Mouse (Mus musculus) frontal cortex, postnatal 14 days (tissue): ENCODE data around the gene Ltc4s.

Source experiments
- DNase-seq, 2 experiments: peaks; one replicate each; pipeline ENCODE4 v3.0.0; 2022; ENCODE audit warnings: low spot score in 2 of 2

The Ltc4s gene

GRCm38 (mm10) chr11:50201590-50201989, 36.8 kb downstream of the Ltc4s start:
- no peak for DNase-seq

- no peak for DNase-seq
Observed at GRCm38 (mm10) chr11:50200613-50201012, 37.8 kb downstream of the Ltc4s start.

DNA sequence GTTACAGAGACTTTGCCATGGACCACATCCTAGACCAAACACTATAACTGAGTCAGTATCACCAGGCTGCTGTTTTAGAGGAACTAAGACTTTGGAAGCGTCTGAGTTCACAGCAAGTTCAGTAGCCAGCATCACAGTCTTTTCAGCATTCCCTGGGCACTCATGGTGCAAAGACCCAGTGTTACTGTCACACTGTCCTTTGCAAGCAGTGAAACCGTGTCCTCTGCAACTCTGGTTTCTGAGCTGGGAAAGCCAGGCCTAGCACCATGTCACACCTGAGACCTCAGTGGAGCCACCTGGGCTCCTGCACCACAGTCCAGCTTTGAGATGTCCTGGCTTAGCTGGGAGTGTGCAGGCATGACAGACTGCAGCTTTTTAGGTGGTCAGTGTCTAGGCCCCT, 39.5 kb downstream of the Ltc4s start:
- DNase-seq: no peak

DNA sequence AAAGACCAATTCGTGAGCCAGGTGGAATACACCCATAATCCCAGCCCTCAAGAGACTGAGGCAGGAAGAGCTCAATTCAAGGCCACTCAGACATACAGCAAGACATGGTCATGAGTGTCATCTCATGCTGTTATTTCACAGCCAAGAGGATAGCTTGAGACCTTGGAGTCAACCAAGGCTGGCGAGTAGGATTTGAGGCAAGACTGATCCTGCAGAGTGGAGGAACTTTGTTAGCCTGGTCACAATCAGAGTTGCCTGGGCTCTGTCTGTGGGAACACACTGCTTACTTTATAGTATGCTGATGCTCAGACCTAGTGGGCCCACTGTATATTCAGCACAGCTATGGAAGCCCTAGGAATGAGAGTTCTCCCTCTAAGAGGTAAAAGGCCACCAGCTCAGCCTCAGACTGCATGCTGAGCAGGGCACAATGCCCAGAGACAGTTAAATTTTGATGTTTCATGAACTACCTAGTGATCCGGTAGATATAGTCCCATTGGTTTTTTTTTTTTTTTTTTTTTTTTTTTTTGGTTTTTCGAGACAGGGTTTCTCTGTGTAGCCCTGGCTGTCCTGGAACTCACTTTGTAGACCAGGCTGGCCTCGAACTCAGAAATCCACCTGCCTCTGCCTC, 40.1 kb downstream of the Ltc4s start:
- DNase-seq: no peak

DNA sequence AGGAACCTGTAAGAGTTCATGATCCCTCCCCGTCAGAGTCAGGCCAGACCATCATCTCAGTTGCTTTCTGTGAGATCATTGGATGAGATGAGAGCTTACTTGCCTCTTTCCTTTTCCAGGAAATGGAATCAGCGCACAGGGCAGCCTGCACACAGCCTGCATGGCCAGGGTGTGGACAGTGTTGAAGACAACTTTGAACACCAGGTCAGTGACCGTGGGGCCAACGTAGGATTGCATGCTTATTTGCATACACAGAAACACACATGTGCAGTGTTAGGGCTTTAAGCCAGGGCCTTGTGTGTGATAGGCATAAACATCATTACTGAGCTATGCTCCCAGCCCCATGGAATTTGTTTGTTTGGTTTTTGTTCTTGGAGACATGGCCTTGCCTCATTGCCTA, 40.9 kb downstream of the Ltc4s start:
- DNase-seq: no peak

GRCm38 (mm10) chr11:50194793-50195192, 43.6 kb downstream of the Ltc4s start:
- no peak for DNase-seq

DNA sequence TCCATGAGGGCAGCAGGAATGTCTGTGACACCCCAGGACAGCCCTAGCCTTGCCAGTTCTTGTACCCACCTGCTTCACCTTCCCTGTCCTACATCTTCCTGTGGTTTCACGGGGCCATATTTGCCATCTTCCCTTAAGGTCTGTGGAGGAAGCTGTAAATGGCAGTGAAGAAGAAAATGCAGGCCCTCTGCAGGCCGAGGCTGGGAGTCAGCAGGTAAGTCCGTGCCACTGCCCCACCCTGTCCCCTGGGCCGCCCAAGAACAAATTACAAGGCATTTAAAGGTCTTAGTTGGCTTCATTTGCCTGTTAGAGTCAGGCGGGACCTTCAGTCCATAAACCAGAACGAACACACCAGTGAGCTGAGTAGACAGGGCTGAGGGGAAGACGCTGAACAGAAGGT, 44.3 kb downstream of the Ltc4s start:
- no peak for DNase-seq

DNA sequence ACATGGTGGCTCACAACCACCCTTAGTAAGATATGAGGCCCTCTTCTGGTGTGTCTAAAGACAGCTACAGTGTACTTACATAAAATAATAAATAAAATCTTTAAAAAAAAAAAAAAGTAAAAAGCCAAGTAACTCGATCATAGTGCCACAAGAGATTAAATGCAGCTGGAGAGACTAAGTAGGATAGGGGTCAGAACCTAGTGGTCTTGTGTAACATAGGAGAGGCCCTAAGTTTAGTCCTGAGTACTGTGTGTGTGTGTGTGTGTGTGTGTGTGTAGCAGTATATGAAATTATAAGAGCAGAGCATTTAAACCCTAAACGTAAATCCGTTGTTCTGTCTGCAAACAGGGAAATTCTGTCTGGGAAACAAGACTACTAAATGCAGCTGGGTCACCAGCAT, 46.1 kb downstream of the Ltc4s start:
- no peak for DNase-seq

DNA sequence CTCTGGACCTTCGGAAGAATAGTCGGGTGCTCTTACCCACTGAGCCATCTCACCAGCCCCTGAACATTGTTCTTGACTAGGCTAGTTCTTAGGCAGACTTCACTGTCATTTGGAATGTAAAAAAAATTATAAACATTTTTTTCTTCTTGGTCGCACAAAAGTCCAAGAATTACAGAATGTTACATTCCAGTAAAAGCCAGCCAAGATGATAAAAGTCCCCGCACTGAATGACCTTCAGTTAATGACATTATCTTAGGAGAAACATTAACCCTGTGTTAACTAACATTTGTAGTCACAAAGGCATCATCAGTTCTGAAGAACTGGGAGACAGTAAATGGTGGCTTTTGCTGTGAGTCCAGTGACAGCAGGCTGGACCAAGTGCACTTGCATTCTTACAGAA, 48.1 kb downstream of the Ltc4s start:
- DNase-seq: no peak

- no peak for DNase-seq
Observed at GRCm38 (mm10) chr11:50188682-50189081, 49.7 kb downstream of the Ltc4s start.
